Mouse (Mus musculus): ENCODE data around the gene Scaf1. TPM values are rescaled to one million over a fixed set of nuclear protein-coding genes. Genes with fewer than 3 reads are reported as not detected.
A peak's percentile ranks its signal among the peaks of the same experiment; 100 is the strongest.

The Scaf1 gene
- polyA plus RNA-seq, 1 experiment from 2014 or later: 42.5 TPM

- Histone ChIP-seq H3K9me3 (replicated peaks; ENCODE audit: control insufficient read depth, low read length) (no peaks in the 10 kb centered on the region), H3K4me1 (ENCODE audit: control insufficient read depth, insufficient read depth, low read length) (peaks cover 7% of the 10 kb centered on the region), H3K4me3 (ENCODE audit: low read depth, low read length) (no peak overlapping the region), H3K36me3 (ENCODE audit: control insufficient read depth, insufficient read depth, low read length) (peaks cover 67% of the 10 kb centered on the region), H3K27ac (ENCODE audit: low read depth, low read length) (peak overlapping the region; percentile 47; the same call in 1 of the 2 replicates), H3K9ac (ENCODE audit: low read depth, low read length) (no peak overlapping the region), H3K4me2 (no peak overlapping the region), H3K27me3 (ENCODE audit: control insufficient read depth, insufficient read depth, low read length) (no peaks in the 10 kb centered on the region)
- ATAC-seq (replicated peaks; ENCODE audit: insufficient number of reproducible peaks, low FRiP score, low TSS enrichment): no peak
- WGBS (ENCODE audit: insufficient replicate concordance): 64% methylated on average over 3 of the region's 3 CpGs
Observed at GRCm38 (mm10) chr7:45004546-45004945, 11.6 kb downstream of the Scaf1 start.

- 91% methylated on average over 7 of the region's 7 CpGs for WGBS (ENCODE audit: insufficient replicate concordance)
- H3K27ac ChIP-seq (ENCODE audit: low read depth, low read length): no peak overlapping the region
- H3K4me1 ChIP-seq (ENCODE audit: control insufficient read depth, insufficient read depth, low read length): peaks cover 19% of the 10 kb centered on the region
- peaks cover 52% of the 10 kb centered on the region for H3K36me3 ChIP-seq (ENCODE audit: control insufficient read depth, insufficient read depth, low read length)
- H3K9ac ChIP-seq (ENCODE audit: low read depth, low read length): no peak overlapping the region
- H3K4me3 ChIP-seq (ENCODE audit: low read depth, low read length): no peak overlapping the region
- no peak overlapping the region for H3K4me2 ChIP-seq
- no peaks in the 10 kb centered on the region for H3K27me3 ChIP-seq (ENCODE audit: control insufficient read depth, insufficient read depth, low read length)
- H3K9me3 ChIP-seq (replicated peaks; ENCODE audit: control insufficient read depth, low read length): no peaks in the 10 kb centered on the region
- ATAC-seq (replicated peaks; ENCODE audit: insufficient number of reproducible peaks, low FRiP score, low TSS enrichment): no peak
Observed at GRCm38 (mm10) chr7:45002440-45002839, 13.7 kb downstream of the Scaf1 start.

GRCm38 (mm10) chr7:45000539-45001114 is 15.5 kb downstream of the Scaf1 start:
- Histone ChIP-seq H3K36me3 (ENCODE audit: control insufficient read depth, insufficient read depth, low read length) (peaks cover 35% of the 10 kb centered on the region), H3K9ac (ENCODE audit: low read depth, low read length) (no peak overlapping the region), H3K9me3 (replicated peaks; ENCODE audit: control insufficient read depth, low read length) (no peaks in the 10 kb centered on the region), H3K27ac (ENCODE audit: low read depth, low read length) (no peak overlapping the region; the same call in 1 of the 2 replicates), H3K4me1 (ENCODE audit: control insufficient read depth, insufficient read depth, low read length) (peaks cover 27% of the 10 kb centered on the region), H3K27me3 (ENCODE audit: control insufficient read depth, insufficient read depth, low read length) (no peaks in the 10 kb centered on the region), H3K4me3 (ENCODE audit: low read depth, low read length) (no peak overlapping the region), H3K4me2 (no peak overlapping the region)
- 85% methylated on average over 21 of the region's 21 CpGs for WGBS (ENCODE audit: insufficient replicate concordance)
- no peak for ATAC-seq (replicated peaks; ENCODE audit: insufficient number of reproducible peaks, low FRiP score, low TSS enrichment)

- H3K4me3 ChIP-seq (ENCODE audit: low read depth, low read length): no peak overlapping the region
- no peaks in the 10 kb centered on the region for H3K9me3 ChIP-seq (replicated peaks; ENCODE audit: control insufficient read depth, low read length)
- H3K9ac ChIP-seq (ENCODE audit: low read depth, low read length): no peak overlapping the region
- peak overlapping the region; percentile 97 for H3K4me2 ChIP-seq
- H3K27ac ChIP-seq (ENCODE audit: low read depth, low read length): no peak overlapping the region
- H3K36me3 ChIP-seq (ENCODE audit: control insufficient read depth, insufficient read depth, low read length): peaks cover 34% of the 10 kb centered on the region
- no peak for ATAC-seq (replicated peaks; ENCODE audit: insufficient number of reproducible peaks, low FRiP score, low TSS enrichment)
- whole genome bisulfite sequencing (ENCODE audit: insufficient replicate concordance): 71% methylated on average over 11 of the region's 11 CpGs
- no peaks in the 10 kb centered on the region for H3K27me3 ChIP-seq (ENCODE audit: control insufficient read depth, insufficient read depth, low read length)
- H3K4me1 ChIP-seq (ENCODE audit: control insufficient read depth, insufficient read depth, low read length): peaks cover 27% of the 10 kb centered on the region
Observed at GRCm38 (mm10) chr7:44999753-45000152, 16.4 kb downstream of the Scaf1 start.

GRCm38 (mm10) chr7:44998501-44998955 is 17.6 kb downstream of the Scaf1 start, which contains the start of gene Bcl2l12:
TSS of gene Bcl2l12 (minus strand) at chr7:44998712.
- peaks cover 27% of the 10 kb centered on the region for H3K4me1 ChIP-seq (ENCODE audit: control insufficient read depth, insufficient read depth, low read length)
- H3K27ac ChIP-seq (ENCODE audit: low read depth, low read length): peak within 1 kb of the TSS; percentile 86
- H3K27me3 ChIP-seq (ENCODE audit: control insufficient read depth, insufficient read depth, low read length): no peaks in the 10 kb centered on the region
- peaks cover 37% of the 10 kb centered on the region for H3K36me3 ChIP-seq (ENCODE audit: control insufficient read depth, insufficient read depth, low read length)
- peak within 1 kb of the TSS; percentile 89 for H3K9ac ChIP-seq (ENCODE audit: low read depth, low read length)
- H3K4me2 ChIP-seq: peak within 1 kb of the TSS; percentile 97
- H3K4me3 ChIP-seq (ENCODE audit: low read depth, low read length): peak within 1 kb of the TSS; percentile 71
- ATAC-seq (replicated peaks; ENCODE audit: insufficient number of reproducible peaks, low FRiP score, low TSS enrichment): no peak
- 2% methylated on average over 18 of the region's 18 CpGs for WGBS (ENCODE audit: insufficient replicate concordance)
- H3K9me3 ChIP-seq (replicated peaks; ENCODE audit: control insufficient read depth, low read length): no peaks in the 10 kb centered on the region

- H3K36me3 ChIP-seq (ENCODE audit: control insufficient read depth, insufficient read depth, low read length): peaks cover 35% of the 10 kb centered on the region
Observed at GRCm38 (mm10) chr7:44997940-44998428, 18.2 kb downstream of the Scaf1 start.

GRCm38 (mm10) chr7:44997231-44997939 is 18.8 kb downstream of the Scaf1 start, which contains the start of gene Irf3:
TSS of gene Irf3 (plus strand) at chr7:44997648.
- Histone ChIP-seq H3K4me3 (ENCODE audit: low read depth, low read length) (peak within 1 kb of the TSS; percentile 71), H3K4me1 (ENCODE audit: control insufficient read depth, insufficient read depth, low read length) (peaks cover 27% of the 10 kb centered on the region), H3K27me3 (ENCODE audit: control insufficient read depth, insufficient read depth, low read length) (no peaks in the 10 kb centered on the region), H3K9me3 (replicated peaks; ENCODE audit: control insufficient read depth, low read length) (no peaks in the 10 kb centered on the region), H3K27ac (ENCODE audit: low read depth, low read length) (peak within 1 kb of the TSS; percentile 86), H3K4me2 (peak within 1 kb of the TSS; percentile 97), H3K9ac (ENCODE audit: low read depth, low read length) (peak within 1 kb of the TSS; percentile 89), H3K36me3 (ENCODE audit: control insufficient read depth, insufficient read depth, low read length) (peaks cover 32% of the 10 kb centered on the region)
- WGBS (ENCODE audit: insufficient replicate concordance): under 1% methylated on average over 43 of the region's 43 CpGs
- ATAC-seq (replicated peaks; ENCODE audit: insufficient number of reproducible peaks, low FRiP score, low TSS enrichment): peak; percentile 82

More at GRCm38 (mm10) chr7:44997940-44998428, 18.2 kb downstream of the Scaf1 start:
- Histone ChIP-seq H3K27ac (ENCODE audit: low read depth, low read length) (peak overlapping the region; percentile 86), H3K4me3 (ENCODE audit: low read depth, low read length) (peak overlapping the region; percentile 71), H3K4me2 (peak overlapping the region; percentile 97), H3K4me1 (ENCODE audit: control insufficient read depth, insufficient read depth, low read length) (peaks cover 27% of the 10 kb centered on the region), H3K9ac (ENCODE audit: low read depth, low read length) (peak overlapping the region; percentile 89), H3K9me3 (replicated peaks; ENCODE audit: control insufficient read depth, low read length) (no peaks in the 10 kb centered on the region), H3K27me3 (ENCODE audit: control insufficient read depth, insufficient read depth, low read length) (no peaks in the 10 kb centered on the region)
- 3% methylated on average over 15 of the region's 15 CpGs for WGBS (ENCODE audit: insufficient replicate concordance)
- no peak for ATAC-seq (replicated peaks; ENCODE audit: insufficient number of reproducible peaks, low FRiP score, low TSS enrichment)

- peak overlapping the region; percentile 89 for H3K9ac ChIP-seq (ENCODE audit: low read depth, low read length)
- H3K36me3 ChIP-seq (ENCODE audit: control insufficient read depth, insufficient read depth, low read length): peaks cover 33% of the 10 kb centered on the region
- peaks cover 25% of the 10 kb centered on the region for H3K4me1 ChIP-seq (ENCODE audit: control insufficient read depth, insufficient read depth, low read length)
- ATAC-seq (replicated peaks; ENCODE audit: insufficient number of reproducible peaks, low FRiP score, low TSS enrichment): no peak
- H3K9me3 ChIP-seq (replicated peaks; ENCODE audit: control insufficient read depth, low read length): no peaks in the 10 kb centered on the region
- no peaks in the 10 kb centered on the region for H3K27me3 ChIP-seq (ENCODE audit: control insufficient read depth, insufficient read depth, low read length)
- H3K4me3 ChIP-seq (ENCODE audit: low read depth, low read length): peak overlapping the region; percentile 71
- H3K4me2 ChIP-seq: peak overlapping the region; percentile 97
- H3K27ac ChIP-seq (ENCODE audit: low read depth, low read length): peak overlapping the region; percentile 86
- 18% methylated on average over 10 of the region's 10 CpGs for WGBS (ENCODE audit: insufficient replicate concordance)
Observed at GRCm38 (mm10) chr7:44996672-44997071, 19.5 kb downstream of the Scaf1 start.
